Mouse (Mus musculus) CH12.LX (cell line): ENCODE data around the gene Wee2. TPM values are rescaled to one million over a fixed set of nuclear protein-coding genes. Genes with fewer than 3 reads are reported as not detected.

ENCODE experiments used
- DNase-seq: peaks from one replicate; pipeline ENCODE4 v3.0.0-alpha.2; 2013; ENCODE audit errors: extremely low read depth
- H3K27ac ChIP-seq: 2 replicates; pipeline ENCODE4 v1.5.1; 2012; ENCODE audit warnings: low read depth, mild to moderate bottlenecking, control low read depth, moderate library complexity; ENCODE audit not compliant: insufficient read depth
- H3K27me3 ChIP-seq: replicated peaks from 2 replicates; pipeline ENCODE3; 2012; ENCODE audit warnings: inconsistent platforms
- H3K36me3 ChIP-seq, 2 experiments: replicated peaks in 1 of 2; 2 replicates each; pipeline versions ENCODE3 to v1.6.1; 2012; ENCODE audit warnings: inconsistent platforms in 1 of 2, low read length in 1 of 2, mild to moderate bottlenecking in 1 of 2, mixed read lengths in 1 of 2, moderate library complexity in 1 of 2; ENCODE audit not compliant: control insufficient read depth in 1 of 2, insufficient read depth in 1 of 2
- H3K4me1 ChIP-seq, 2 experiments: 2 replicates each; pipeline ENCODE4 v1.6.1; 2012; ENCODE audit warnings: inconsistent platforms in 1 of 2, moderate library complexity in 1 of 2; ENCODE audit not compliant: insufficient read depth in 2 of 2, control insufficient read depth in 1 of 2
- H3K4me2 ChIP-seq: 2 replicates; pipeline ENCODE4 v1.6.1; 2012; ENCODE audit warnings: low read depth, mild to moderate bottlenecking, control low read depth; ENCODE audit not compliant: poor library complexity, insufficient read depth, severe bottlenecking
- H3K4me3 ChIP-seq, 3 experiments: fragments of 150-350 bp in 1 of 3; sonication (generic) in 1 of 3; replicated peaks in 1 of 3; 2 replicates each; pipeline versions ENCODE3 to v1.5.1; 2011 to 2012; ENCODE audit warnings: low read depth in 2 of 3, low read length in 2 of 3, mild to moderate bottlenecking in 2 of 3, moderate library complexity in 2 of 3, control low read depth in 1 of 3, improper control_type of control experiment in 1 of 3, inconsistent platforms in 1 of 3, mixed read lengths in 1 of 3; ENCODE audit not compliant: poor library complexity in 1 of 3
- H3K79me2 ChIP-seq: replicated peaks from 2 replicates; pipeline ENCODE4 v1.6.1; 2012; ENCODE audit warnings: mild to moderate bottlenecking, moderate library complexity; ENCODE audit not compliant: control insufficient read depth, poor library complexity, insufficient read depth, severe bottlenecking; ENCODE audit errors: extremely low read depth
- H3K9ac ChIP-seq: 2 replicates; pipeline ENCODE4 v1.6.1; 2012; ENCODE audit warnings: low read depth, mild to moderate bottlenecking, control low read depth, moderate library complexity; ENCODE audit not compliant: insufficient read depth
- H3K9me3 ChIP-seq: replicated peaks from 2 replicates; pipeline ENCODE3; 2012; ENCODE audit warnings: low read length, inconsistent platforms, mixed read lengths
- CTCF ChIP-seq, 2 experiments: IDR thresholded peaks in 1 of 2; conservative IDR thresholded peaks in 1 of 2; 2 replicates each; pipeline ENCODE4 v1.5.1; 2011 to 2012; ENCODE audit warnings: low read depth in 2 of 2, low read length in 2 of 2, improper control_type of control experiment in 1 of 2, inconsistent platforms in 1 of 2, mild to moderate bottlenecking in 1 of 2, moderate library complexity in 1 of 2
- E2F4 ChIP-seq: IDR thresholded peaks from 2 replicates; pipeline ENCODE4 v1.6.1; 2011; ENCODE audit warnings: low read depth, low read length, improper control_type of control experiment; ENCODE audit not compliant: insufficient replicate concordance
- ELF1 ChIP-seq: IDR thresholded peaks from 2 replicates; pipeline ENCODE4 v1.6.1; 2014; ENCODE audit warnings: low read depth, mild to moderate bottlenecking, inconsistent platforms, low read length, improper control_type of control experiment
- GABPA ChIP-seq: IDR thresholded peaks from 2 replicates; pipeline ENCODE4 v1.6.1; 2012; ENCODE audit warnings: low read depth, low read length, improper control_type of control experiment, inconsistent platforms; ENCODE audit not compliant: insufficient replicate concordance
- HCFC1 ChIP-seq: IDR thresholded peaks from 2 replicates; pipeline ENCODE4 v1.6.1; 2012; ENCODE audit warnings: low read depth, mild to moderate bottlenecking, inconsistent platforms, low read length, improper control_type of control experiment
- JUND ChIP-seq: conservative IDR thresholded peaks from 2 replicates; pipeline ENCODE4 v1.6.1; 2011; ENCODE audit warnings: low read depth, low read length, improper control_type of control experiment
- MAFK ChIP-seq: IDR thresholded peaks from 2 replicates; pipeline ENCODE4 v1.6.1; 2011; ENCODE audit warnings: low read length, improper control_type of control experiment; ENCODE audit not compliant: insufficient replicate concordance
- MAX ChIP-seq: IDR thresholded peaks from 2 replicates; pipeline ENCODE4 v1.6.1; 2011; ENCODE audit warnings: low read length, improper control_type of control experiment
- MEF2A ChIP-seq: IDR thresholded peaks from 2 replicates; pipeline ENCODE4 v1.6.1; 2014; ENCODE audit warnings: low read depth, mild to moderate bottlenecking, inconsistent platforms, low read length, improper control_type of control experiment, borderline replicate concordance
- NELFE ChIP-seq: IDR thresholded peaks from 2 replicates; pipeline ENCODE4 v1.6.1; 2011; ENCODE audit warnings: low read depth, low read length, improper control_type of control experiment
- RAD21 ChIP-seq: IDR thresholded peaks from 2 replicates; pipeline ENCODE4 v1.6.1; 2011; ENCODE audit warnings: low read depth, mild to moderate bottlenecking, low read length, improper control_type of control experiment, moderate library complexity
- RCOR1 ChIP-seq: conservative IDR thresholded peaks from 2 replicates; pipeline ENCODE4 v1.6.1; 2012; ENCODE audit warnings: low read depth, mild to moderate bottlenecking, inconsistent platforms, low read length, improper control_type of control experiment
- SMC3 ChIP-seq: IDR thresholded peaks from 2 replicates; pipeline ENCODE4 v1.6.1; 2011; ENCODE audit warnings: low read depth, low read length, improper control_type of control experiment
- TCF12 ChIP-seq: IDR thresholded peaks from 2 replicates; pipeline ENCODE4 v1.6.1; 2014; ENCODE audit warnings: low read depth, mild to moderate bottlenecking, inconsistent platforms, low read length, improper control_type of control experiment
- UBTF ChIP-seq: IDR thresholded peaks from 2 replicates; pipeline ENCODE4 v1.6.1; 2012; ENCODE audit warnings: low read depth, mild to moderate bottlenecking, inconsistent platforms, low read length, improper control_type of control experiment, moderate library complexity
- USF2 ChIP-seq: conservative IDR thresholded peaks from 2 replicates; pipeline ENCODE4 v1.6.1; 2011; ENCODE audit warnings: low read depth, low read length, improper control_type of control experiment
- ZC3H11A ChIP-seq: IDR thresholded peaks from 2 replicates; pipeline ENCODE4 v1.6.1; 2012; ENCODE audit warnings: low read depth, mild to moderate bottlenecking, inconsistent platforms, low read length, improper control_type of control experiment
- ZKSCAN1 ChIP-seq: IDR thresholded peaks from 2 replicates; pipeline ENCODE4 v1.6.1; 2012; ENCODE audit warnings: low read depth, inconsistent platforms, low read length, improper control_type of control experiment, borderline replicate concordance
- ZMIZ1 ChIP-seq: IDR thresholded peaks from 2 replicates; pipeline ENCODE4 v1.6.1; 2012; ENCODE audit warnings: low read depth, mild to moderate bottlenecking, inconsistent platforms, low read length, improper control_type of control experiment
- ZNF384 ChIP-seq: IDR thresholded peaks from 2 replicates; pipeline ENCODE4 v1.6.1; 2012; ENCODE audit warnings: low read depth, low read length, improper control_type of control experiment, inconsistent platforms
- dilution Hi-C: fragments of 300-500 bp; cut with MboI; formaldehyde crosslinking; loops from 2 replicates; pipeline ENCODE4 v1.14.3; 2020; ENCODE audit warnings: low sequenced_read_pairs; ENCODE audit not compliant: extremely low pct_unique_long_range_greater_than_20kb, extremely low pct_ligation_motif_present
- in situ Hi-C: fragments of 300-500 bp; cut with MboI; formaldehyde crosslinking; loops from 3 replicates; pipeline ENCODE4 v1.14.3; 2019; ENCODE audit warnings: low sequenced_read_pairs, low pct_ligation_motif_present, low pct_unique_long_range_greater_than_20kb, mixed read lengths
- polyA plus RNA-seq: library from polyadenylated mRNA; unstranded; fragments of >175 nt; gene quantifications from 2 replicates; pipeline ENCODE4 v1.2.1, GENCODE M21; 2012; ENCODE audit warnings: low read depth; ENCODE audit not compliant: insufficient read length
- total RNA-seq, 2 experiments: library from RNA; depleted of rRNA; stranded (reverse); fragments of 300-350 nt in 1 of 2; fragments of >200 nt in 1 of 2; gene quantifications; 2 replicates each; pipeline ENCODE4 v1.2.3; 2012 to 2014

Wee2 gene
- total and polyA plus RNA-seq, 3 experiments: not detected

DNA sequence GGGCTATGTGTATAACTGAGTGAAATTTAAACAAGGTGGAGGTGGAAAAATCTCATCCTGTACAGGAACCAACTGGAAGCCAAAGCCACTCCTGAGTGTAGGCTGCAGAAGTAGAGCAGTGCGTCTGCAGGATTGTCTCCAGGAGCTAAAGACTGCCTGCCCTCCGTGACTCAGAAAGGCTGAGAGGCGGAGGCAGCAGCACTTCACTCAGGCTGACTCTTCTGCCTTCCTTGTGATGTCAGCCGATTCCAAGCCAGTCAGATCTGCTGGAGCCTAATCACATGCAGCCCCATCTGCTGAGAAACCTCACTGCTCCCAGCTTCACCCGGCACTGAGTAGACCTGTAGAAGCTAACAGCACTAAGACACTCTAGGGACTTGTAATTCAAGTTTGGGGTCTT, 43.4 kb downstream of the Wee2 start:
- in situ Hi-C loops: loop anchor here (10.0 kb wide), 1 partner anchor 202 kb away; no protein-coding TSS in a partner anchor
- no peak overlapping the region for H3K4me3 ChIP-seq
- no peak overlapping the region for H3K4me2 ChIP-seq
- H3K79me2 ChIP-seq: no peaks in the 10 kb centered on the region
- no peak overlapping the region for H3K9ac ChIP-seq
- no peak for DNase-seq
- no peak for TF ChIP-seq CTCF (conservative IDR thresholded peaks at IDR 0.05 in 1 of 2, IDR thresholded peaks at IDR 0.05 in 1 of 2; ENCODE audit: low read depth in 2 of 2, low read length in 2 of 2)
- no peak for TF ChIP-seq USF2
- TF ChIP-seq UBTF: no peak
- no peak for TF ChIP-seq MAX
- no peak for TF ChIP-seq ZKSCAN1
- no peak for TF ChIP-seq SMC3
- TF ChIP-seq MEF2A: no peak
- TF ChIP-seq TCF12: no peak
- no peak for TF ChIP-seq RCOR1
- no peak for TF ChIP-seq ZMIZ1
- no peak for TF ChIP-seq JUND
- no peak for TF ChIP-seq HCFC1
- TF ChIP-seq MAFK: no peak
- no peak for TF ChIP-seq NELFE
- H3K27ac ChIP-seq: no peak overlapping the region
- H3K9me3 ChIP-seq: no peaks in the 10 kb centered on the region
- 0 out of 4 replicates have a peak, but pooled peaks cover 0 to 6% of the 10 kb centered on the region in 2 experiments for H3K4me1 ChIP-seq
- H3K36me3 ChIP-seq: peaks cover 43 to 70% of the 10 kb centered on the region in 2 experiments
- dilution Hi-C loops: no loop called here
- H3K27me3 ChIP-seq: no peaks in the 10 kb centered on the region

DNA sequence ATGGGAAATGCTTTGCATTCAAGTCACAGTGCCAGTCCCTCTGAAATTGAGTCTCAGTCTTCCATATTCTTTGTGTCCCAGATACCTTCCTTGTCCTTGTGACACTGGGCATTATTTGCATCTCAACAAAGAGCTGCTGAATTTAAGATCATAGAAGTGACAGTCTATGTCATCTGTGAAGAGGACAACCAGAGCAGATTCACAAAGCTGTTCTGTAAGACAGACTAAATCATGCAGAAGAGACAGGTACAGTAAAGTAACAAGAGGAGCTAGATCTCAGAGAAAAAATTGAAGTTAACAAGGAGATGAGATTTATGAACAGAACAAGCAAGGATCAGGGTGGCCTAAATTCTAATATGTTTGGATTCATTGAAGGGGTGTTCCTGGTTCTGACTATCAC, 52.0 kb downstream of the Wee2 start, which contains the start of gene Tas2r137:
Gene Tas2r137, plus strand, starts transcription at position 301 of the 400 bp plus-strand sequence.
- dilution Hi-C loops (no loop called here), in situ Hi-C loops (no loop called here)
- H3K4me3 ChIP-seq: no peak within 1 kb of the TSS
- H3K79me2 ChIP-seq: no peaks in the 10 kb centered on the region
- TF ChIP-seq RCOR1 (no peak), ELF1 (no peak), USF2 (no peak)
- H3K4me2 ChIP-seq: no peak within 1 kb of the TSS
- H3K4me1 ChIP-seq: no peaks in the 10 kb centered on the region
- H3K27ac ChIP-seq: no peak within 1 kb of the TSS
- H3K27me3 ChIP-seq: no peaks in the 10 kb centered on the region
- H3K36me3 ChIP-seq: peaks cover 0 to 3% of the 10 kb centered on the region in 2 experiments
- H3K9ac ChIP-seq: no peak within 1 kb of the TSS
- no peak for DNase-seq
- no peaks in the 10 kb centered on the region for H3K9me3 ChIP-seq

- Histone ChIP-seq H3K4me3 (no peak within 1 kb of the TSS), H3K9me3 (no peaks in the 10 kb centered on the region), H3K27ac (no peak within 1 kb of the TSS), H3K79me2 (no peaks in the 10 kb centered on the region), H3K4me1 (no peaks in the 10 kb centered on the region), H3K27me3 (no peaks in the 10 kb centered on the region), H3K9ac (no peak within 1 kb of the TSS), H3K36me3 (no peaks in the 10 kb centered on the region), H3K4me2 (no peak within 1 kb of the TSS)
- dilution Hi-C loops: no loop called here
- TF ChIP-seq RAD21 (no peak), USF2 (no peak), ELF1 (no peak), SMC3 (no peak), E2F4 (no peak), ZC3H11A (no peak), ZNF384 (no peak), GABPA (no peak)
- in situ Hi-C loops: no loop called here
- no peak for DNase-seq
Observed at GRCm38 (mm10) chr6:40493229-40493628, 54.3 kb downstream of the Wee2 start, which contains the start of gene Tas2r108. Tas2r108 (plus strand) TSS chr6:40493529.
